10 mouse cellular contexts compared by ENCODE assay signal in genomic region chr11:118909814-118910201, GRCm38 (mm10). TPM values are rescaled to one million over a fixed set of nuclear protein-coding genes. Genes with fewer than 3 reads are reported as not detected.
DNase-seq lines count a peak whose midpoint lies in the region; ATAC-seq and TF ChIP-seq lines count a peak whose summit lies in the region.
"Had no signal": no experiment of that assay in that cellular context is flagged by ENCODE, and none has a peak within 500 bp of the region (broad histone marks: within the 10 kb centered on the region; RNA-seq: fewer than 3 reads in every experiment).

No protein-coding gene starts in this region.

- TF ChIP-seq POLR2A in lung, adult 2 months (IDR thresholded peaks at IDR 0.05; ENCODE audit: borderline replicate concordance, extremely low read depth, low read depth, low read length): no peak

- no peak for DNase-seq in lung, embryonic 14.5 days
- DNase-seq in lung, adult 2 months: no peak
- DNase-seq in embryonic facial prominence, embryonic 11.5 days (ENCODE audit: low spot score): peak; percentile 55
- peak; percentile 68 for DNase-seq in limb, embryonic 10.5 days (ENCODE audit: low spot score)
- DNase-seq in left cerebral cortex, adult 9 months (ENCODE audit: low spot score in 2 of 2): no peak
- no peak for DNase-seq in thymus, postnatal 25 days
- DNase-seq in frontal cortex, postnatal 36 days (ENCODE audit: low spot score in 2 of 2): no peak
- DNase-seq: heart, adult 2 months had no signal

- H3K9me3 ChIP-seq in lung, embryonic 14.5 days (ENCODE audit: low read depth, low read length): no peaks in the 10 kb centered on the region
- no peaks in the 10 kb centered on the region for H3K9me3 ChIP-seq in embryonic facial prominence, embryonic 11.5 days (replicated peaks; ENCODE audit: control insufficient read depth, low read length)
- no peaks in the 10 kb centered on the region for H3K9me3 ChIP-seq in limb, embryonic 10.5 days (replicated peaks)
- no peaks in the 10 kb centered on the region for H3K9me3 ChIP-seq in stomach, embryonic 15.5 days

- H3K36me3 ChIP-seq in lung, embryonic 14.5 days (ENCODE audit: insufficient read depth): no peaks in the 10 kb centered on the region
- no peaks in the 10 kb centered on the region for H3K36me3 ChIP-seq in embryonic facial prominence, embryonic 11.5 days (replicated peaks; ENCODE audit: control insufficient read depth, insufficient read depth, low read depth, low read length)
- H3K36me3 ChIP-seq in limb, embryonic 10.5 days: no peaks in the 10 kb centered on the region
- no peaks in the 10 kb centered on the region for H3K36me3 ChIP-seq in stomach, embryonic 15.5 days

- H3K9ac ChIP-seq in lung, embryonic 14.5 days: no peak overlapping the region
- H3K9ac ChIP-seq in embryonic facial prominence, embryonic 11.5 days (replicated peaks; ENCODE audit: low read length): peak overlapping the region; percentile 56
- no peak overlapping the region for H3K9ac ChIP-seq in stomach, embryonic 15.5 days

- H3K27ac ChIP-seq in lung, embryonic 14.5 days (ENCODE audit: low read depth): no peak overlapping the region
- H3K27ac ChIP-seq in embryonic facial prominence, embryonic 11.5 days (replicated peaks; ENCODE audit: low read depth, low read length): 0 out of 2 replicates have a peak overlapping the region, but pooled peaks have one; percentile 8
- peak overlapping the region; percentile 72 for H3K27ac ChIP-seq in limb, embryonic 10.5 days
- no peak overlapping the region for H3K27ac ChIP-seq in stomach, embryonic 15.5 days
- H3K27ac ChIP-seq: heart, adult 2 months had no signal

- H3K4me2 ChIP-seq in lung, embryonic 14.5 days: peak overlapping the region; percentile 66
- H3K4me2 ChIP-seq in embryonic facial prominence, embryonic 11.5 days (ENCODE audit: low read depth, low read length): peak overlapping the region; percentile 99
- H3K4me2 ChIP-seq in stomach, embryonic 15.5 days: peak overlapping the region; percentile 77

- H3K4me3 ChIP-seq in lung, embryonic 14.5 days (ENCODE audit: low read depth, low read length): peak overlapping the region; percentile 35
- H3K4me3 ChIP-seq in lung, adult 2 months (replicated peaks; ENCODE audit: extremely low read depth, low read depth, low read length): no peak overlapping the region
- peak overlapping the region; percentile 52 for H3K4me3 ChIP-seq in embryonic facial prominence, embryonic 11.5 days (ENCODE audit: low read depth, low read length)
- H3K4me3 ChIP-seq in limb, embryonic 10.5 days: peak overlapping the region; percentile 69
- H3K4me3 ChIP-seq in stomach, embryonic 15.5 days (replicated peaks): peak overlapping the region; percentile 42
- H3K4me3 ChIP-seq: heart, adult 2 months; myocyte had no signal

- no peak for TF ChIP-seq CTCF in lung, embryonic 14.5 days (IDR thresholded peaks at IDR 0.05; ENCODE audit: low read depth)
- no peak for TF ChIP-seq CTCF in lung, adult 2 months (IDR thresholded peaks at IDR 0.05; ENCODE audit: insufficient read depth, low read length)

- whole genome bisulfite sequencing in lung, embryonic 14.5 days: 1% methylated on average over 13 of the region's 13 CpGs
- 5% methylated on average over 13 of the region's 13 CpGs for WGBS in lung, adult 2 months
- WGBS in embryonic facial prominence, embryonic 11.5 days: 0% methylated on average over 12 of the region's 13 CpGs
- WGBS in limb, embryonic 10.5 days: 0% methylated on average over 13 of the region's 13 CpGs
- WGBS in stomach, embryonic 15.5 days: 2% methylated on average over 13 of the region's 13 CpGs

- H3K4me1 ChIP-seq in lung, embryonic 14.5 days (ENCODE audit: insufficient read depth): no peaks in the 10 kb centered on the region
- no peaks in the 10 kb centered on the region for H3K4me1 ChIP-seq in lung, adult 2 months (ENCODE audit: control insufficient read depth, insufficient read depth, low read length)
- H3K4me1 ChIP-seq in embryonic facial prominence, embryonic 11.5 days (ENCODE audit: control insufficient read depth, insufficient read depth, low read length): peaks cover 11% of the 10 kb centered on the region
- peaks cover 61% of the 10 kb centered on the region for H3K4me1 ChIP-seq in limb, embryonic 10.5 days
- H3K4me1 ChIP-seq in stomach, embryonic 15.5 days: peaks cover 9% of the 10 kb centered on the region

- peaks cover 62% of the 10 kb centered on the region for H3K27me3 ChIP-seq in lung, embryonic 14.5 days (ENCODE audit: insufficient read depth, low read length)
- peaks cover 49% of the 10 kb centered on the region for H3K27me3 ChIP-seq in embryonic facial prominence, embryonic 11.5 days (ENCODE audit: control insufficient read depth, insufficient read depth, low read length)
- H3K27me3 ChIP-seq in limb, embryonic 10.5 days (ENCODE audit: low read depth, poor library complexity, severe bottlenecking): peaks cover 86% of the 10 kb centered on the region
- peaks cover 77% of the 10 kb centered on the region for H3K27me3 ChIP-seq in stomach, embryonic 15.5 days (replicated peaks)

- ATAC-seq in lung, embryonic 14.5 days (ENCODE audit: insufficient read depth): no peak
- ATAC-seq in embryonic facial prominence, embryonic 11.5 days (replicated peaks; ENCODE audit: insufficient number of reproducible peaks, low FRiP score, low TSS enrichment, low read depth): peak; percentile 30; the same call in 1 of the 2 replicates
- no peak for ATAC-seq in stomach, embryonic 15.5 days (ENCODE audit: insufficient read depth, low FRiP score, low read depth)

RNA-seq across cellular contexts. Expression of gene Rbfox3, which starts 1.6 kb away (rescaled TPM):
- polyA plus RNA-seq in lung, embryonic 14.5 days (2014; fragmentation: Nextera tagmentation; extraction: Ambion mirVana): 0.13 and 0.19 TPM in 2 replicates
- polyA plus RNA-seq in lung, adult 2 months (2012; rRNA removed): 1.3 and 1.9 TPM in 2 replicates
- polyA plus RNA-seq in embryonic facial prominence, embryonic 11.5 days (2014; fragmentation: Nextera tagmentation; extraction: Ambion mirVana): 2.5 and 2.7 TPM in 2 replicates
- polyA plus RNA-seq in limb, embryonic 10.5 days (2016; fragmentation: Nextera tagmentation; extraction: Ambion mirVana): 1.4 and 1.7 TPM in 2 replicates
- 1.6 and 1.8 TPM in 2 replicates for polyA plus RNA-seq in stomach, embryonic 15.5 days (2015; fragmentation: Nextera tagmentation; extraction: Ambion mirVana)
- polyA plus RNA-seq: heart, adult 2 months; myocyte had no signal

Comparison
In these comparisons a context has a peak if more than half of its experiments do, and no peak if none do; other contexts are left out.
1. DNase-seq: peak in embryonic facial prominence, embryonic 11.5 days (single experiment) and limb, embryonic 10.5 days (single experiment); none in lung, embryonic 14.5 days (single experiment), lung, adult 2 months (single experiment), left cerebral cortex, adult 9 months (0 of 2), thymus, postnatal 25 days (single experiment) and frontal cortex, postnatal 36 days (0 of 2).
2. H3K27ac ChIP-seq: peak in embryonic facial prominence, embryonic 11.5 days (single experiment) and limb, embryonic 10.5 days (single experiment); none in lung, embryonic 14.5 days (single experiment) and stomach, embryonic 15.5 days (single experiment).
3. Peak in every context shown above with its lines, with median percentiles within 50 percentile points of each other: H3K4me2 ChIP-seq.